Mouse (Mus musculus) ES-Bruce4 (cell line): ENCODE results near the gene Fbxo24. TPM values are rescaled to one million over a fixed set of nuclear protein-coding genes. Genes with fewer than 3 reads are reported as not detected.
A peak's percentile ranks its signal among the peaks of the same experiment; 100 is the strongest.

Experiments
- H3K27ac ChIP-seq: 2 replicates; pipeline ENCODE4 v1.5.1; 2012; ENCODE audit warnings: low read length, inconsistent platforms; ENCODE audit not compliant: insufficient read depth
- H3K27me3 ChIP-seq: 2 replicates; pipeline ENCODE4 v1.6.1; 2012; ENCODE audit warnings: mild to moderate bottlenecking, low read length, inconsistent platforms; ENCODE audit not compliant: control insufficient read depth, poor library complexity, insufficient read depth, severe bottlenecking
- H3K36me3 ChIP-seq: 2 replicates; pipeline ENCODE4 v1.6.1; 2012; ENCODE audit warnings: inconsistent platforms, mild to moderate bottlenecking, low read length, moderate library complexity; ENCODE audit not compliant: control insufficient read depth, poor library complexity, insufficient read depth, severe bottlenecking
- H3K4me1 ChIP-seq: one replicate; pipeline ENCODE4 v1.8.1; 2011; ENCODE audit warnings: low read length; ENCODE audit not compliant: control insufficient read depth, insufficient read depth
- H3K4me3 ChIP-seq: 2 replicates; pipeline ENCODE4 v1.5.1; 2011; ENCODE audit warnings: low read depth, mild to moderate bottlenecking, low read length
- H3K9ac ChIP-seq: 2 replicates; pipeline ENCODE4 v1.6.1; 2012; ENCODE audit warnings: low read depth, mild to moderate bottlenecking, inconsistent platforms; ENCODE audit not compliant: poor library complexity, severe bottlenecking
- H3K9me3 ChIP-seq: replicated peaks from 2 replicates; pipeline ENCODE4 v1.6.1; 2012; ENCODE audit warnings: mild to moderate bottlenecking, low read length, inconsistent platforms; ENCODE audit not compliant: control insufficient read depth, poor library complexity, insufficient read depth, severe bottlenecking
- CTCF ChIP-seq: IDR thresholded peaks from one replicate; pipeline ENCODE4 v1.8.1; 2011; ENCODE audit warnings: low read depth, low read length
- EP300 ChIP-seq: IDR thresholded peaks from 2 replicates; pipeline ENCODE4 v1.6.1; 2011; ENCODE audit warnings: low read depth, low read length; ENCODE audit not compliant: insufficient read depth
- POLR2A ChIP-seq: IDR thresholded peaks from one replicate; pipeline ENCODE4 v1.8.1; 2011; ENCODE audit warnings: low read length; ENCODE audit not compliant: insufficient read depth
- polyA plus RNA-seq: library from polyadenylated mRNA; stranded (reverse); fragments of >200 nt; gene quantifications from 2 replicates; pipeline ENCODE4 v1.2.4, GENCODE M21; 2011; ENCODE audit warnings: low read depth; ENCODE audit not compliant: missing spikeins, insufficient read depth, insufficient read length

The Fbxo24 gene
- polyA plus RNA-seq, 1 experiment = 0.48 TPM

GRCm38 (mm10) chr5:137639472-137639871 lies 10.7 kb upstream of the Fbxo24 start:
- TF ChIP-seq EP300 = no peak
- TF ChIP-seq POLR2A = no peak
- no peak for TF ChIP-seq CTCF

DNA sequence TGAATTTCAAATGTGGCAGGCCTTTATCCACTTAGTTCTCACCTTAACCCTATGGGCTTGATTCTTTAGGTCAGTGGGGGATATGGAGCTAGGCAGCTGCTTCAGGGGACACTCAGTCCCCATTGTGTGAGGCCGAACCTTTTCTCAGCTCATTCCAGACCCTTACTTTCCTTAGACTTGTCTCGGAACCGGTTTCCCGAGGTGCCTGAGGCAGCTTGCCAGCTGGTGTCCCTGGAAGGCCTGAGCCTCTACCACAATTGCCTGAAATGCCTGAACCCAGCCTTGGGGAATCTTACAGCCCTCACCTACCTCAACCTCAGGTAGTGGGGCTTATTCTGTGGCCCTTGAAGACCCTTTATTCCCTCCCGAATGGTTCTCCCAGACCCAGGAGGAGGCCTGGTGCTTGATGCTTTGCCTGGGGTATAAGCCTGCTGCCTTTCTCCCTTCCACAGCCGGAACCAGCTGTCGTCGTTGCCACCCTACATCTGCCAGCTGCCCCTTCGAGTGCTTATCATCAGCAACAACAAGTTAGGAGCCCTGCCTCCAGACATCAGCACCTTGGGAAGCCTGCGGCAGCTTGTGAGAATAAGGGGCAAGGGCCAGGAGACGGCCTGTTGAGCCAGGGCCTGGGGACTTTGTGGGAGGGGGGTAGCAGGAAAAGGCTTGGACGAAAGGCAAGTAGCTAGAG lies 4.7 kb upstream of the Fbxo24 start:
- Histone ChIP-seq H3K27ac (peak overlapping the region; percentile 96), H3K9ac (peak overlapping the region; percentile 13; the same call in 1 of the 2 replicates), H3K36me3 (peaks cover 28% of the 10 kb centered on the region), H3K4me1 (peaks cover 3% of the 10 kb centered on the region), H3K4me3 (no peak overlapping the region), H3K27me3 (no peaks in the 10 kb centered on the region), H3K9me3 (no peaks in the 10 kb centered on the region)
- 0 out of 2 replicates have a peak, but pooled peaks have one; percentile 18 for TF ChIP-seq EP300
- TF ChIP-seq POLR2A = no peak
- TF ChIP-seq CTCF = no peak

More at GRCm38 (mm10) chr5:137639472-137639871, 10.7 kb upstream of the Fbxo24 start:
- H3K9ac ChIP-seq = no peak overlapping the region
- peaks cover 3% of the 10 kb centered on the region for H3K4me1 ChIP-seq
- H3K27me3 ChIP-seq = no peaks in the 10 kb centered on the region
- H3K27ac ChIP-seq = no peak overlapping the region
- peaks cover 38% of the 10 kb centered on the region for H3K36me3 ChIP-seq
- H3K4me3 ChIP-seq = no peak overlapping the region
- H3K9me3 ChIP-seq = no peaks in the 10 kb centered on the region

DNA sequence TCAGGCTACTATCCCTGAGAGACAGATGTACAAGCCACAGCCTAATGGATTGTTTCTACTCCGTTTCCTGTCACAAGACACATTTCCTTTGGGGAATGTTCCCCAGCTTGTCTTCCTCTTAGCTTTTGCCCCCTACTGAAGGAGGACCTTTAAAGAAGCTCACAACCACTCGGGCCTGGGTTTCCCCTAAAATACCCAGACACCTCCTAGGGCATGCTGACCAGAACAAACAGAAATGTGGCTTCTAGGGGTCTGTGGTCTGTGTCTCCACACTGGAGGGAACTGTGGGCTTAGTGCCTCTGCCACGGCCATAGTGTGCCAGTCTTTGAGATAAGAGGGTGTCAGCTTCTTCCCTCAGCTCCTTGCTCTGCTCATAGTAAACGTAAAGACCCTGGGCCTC lies 2.8 kb upstream of the Fbxo24 start:
- Histone ChIP-seq H3K27ac (peak overlapping the region; percentile 96), H3K9me3 (no peaks in the 10 kb centered on the region), H3K9ac (peak overlapping the region; percentile 52), H3K36me3 (peaks cover 9% of the 10 kb centered on the region), H3K4me1 (no peaks in the 10 kb centered on the region), H3K27me3 (no peaks in the 10 kb centered on the region), H3K4me3 (peak overlapping the region; percentile 26)
- TF ChIP-seq POLR2A (no peak), EP300 (no peak), CTCF (no peak)

DNA sequence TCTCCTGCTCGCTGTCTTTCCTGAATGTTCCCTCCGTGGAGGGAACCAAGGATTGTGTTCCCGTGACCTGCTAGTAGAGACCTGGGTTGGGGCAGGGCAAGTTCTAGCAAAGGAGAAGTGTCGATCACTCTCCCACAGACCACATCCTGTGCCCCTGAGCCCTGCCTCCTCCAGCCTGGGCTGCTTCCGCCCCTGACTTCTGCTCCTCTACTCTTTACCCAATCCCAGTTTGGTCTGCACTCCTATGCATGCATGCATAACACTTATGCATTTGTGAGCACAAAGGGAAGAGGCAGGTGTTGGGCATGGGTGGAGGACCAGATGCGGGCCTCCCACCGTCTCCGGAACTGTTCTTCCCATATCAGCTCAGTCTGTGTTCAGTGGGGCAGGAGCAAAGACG lies 2.4 kb upstream of the Fbxo24 start:
- H3K27ac ChIP-seq = peak overlapping the region; percentile 96
- peak overlapping the region; percentile 71 for H3K4me3 ChIP-seq
- H3K36me3 ChIP-seq = peaks cover 9% of the 10 kb centered on the region
- no peaks in the 10 kb centered on the region for H3K27me3 ChIP-seq
- no peaks in the 10 kb centered on the region for H3K4me1 ChIP-seq
- no peak for TF ChIP-seq POLR2A
- no peak for TF ChIP-seq CTCF
- TF ChIP-seq EP300 = peak; percentile 95
- no peaks in the 10 kb centered on the region for H3K9me3 ChIP-seq
- H3K9ac ChIP-seq = peak overlapping the region; percentile 74

DNA sequence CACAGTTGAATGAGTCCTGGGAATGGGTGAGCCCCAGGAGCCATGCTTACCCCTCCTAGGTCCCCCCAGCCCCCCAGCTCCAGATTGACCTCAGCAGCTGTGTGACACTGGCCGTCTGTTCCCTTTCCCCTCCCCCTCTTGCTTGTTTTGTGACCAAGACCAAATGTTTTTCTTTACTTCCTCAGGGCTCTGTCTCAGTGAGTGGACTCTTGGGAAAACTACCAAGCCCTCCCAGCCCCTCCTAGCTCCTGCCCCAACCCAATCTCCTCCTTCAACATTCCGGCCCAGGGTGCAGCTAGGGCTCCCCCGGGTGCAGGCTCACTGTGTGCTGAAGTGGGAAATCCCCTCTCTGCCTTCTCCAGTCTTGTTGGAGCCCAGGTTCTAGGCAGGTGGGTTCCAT lies 1.8 kb upstream of the Fbxo24 start:
- Histone ChIP-seq H3K27ac (peak overlapping the region; percentile 96), H3K4me1 (no peaks in the 10 kb centered on the region), H3K36me3 (peaks cover 5% of the 10 kb centered on the region), H3K27me3 (no peaks in the 10 kb centered on the region), H3K4me3 (peak overlapping the region; percentile 71), H3K9ac (peak overlapping the region; percentile 74), H3K9me3 (no peaks in the 10 kb centered on the region)
- TF ChIP-seq EP300 (peak; percentile 40; the same call in 1 of the 2 replicates), CTCF (no peak), POLR2A (no peak)

GRCm38 (mm10) chr5:137629906-137630545 lies 1.2 kb upstream of the Fbxo24 start:
- Histone ChIP-seq H3K9me3 (no peaks in the 10 kb centered on the region), H3K27me3 (no peaks in the 10 kb centered on the region), H3K4me1 (no peaks in the 10 kb centered on the region), H3K27ac (peak overlapping the region; percentile 96), H3K4me3 (peak overlapping the region; percentile 71), H3K9ac (peak overlapping the region; percentile 74), H3K36me3 (peaks cover under 1% of the 10 kb centered on the region)
- TF ChIP-seq EP300 (no peak; the same call in 1 of the 2 replicates), CTCF (no peak), POLR2A (no peak)
